Mouse (Mus musculus) spleen, postnatal 10 days (tissue): Measurements from ENCODE around the gene Pde1b.
A peak's percentile ranks its signal among the peaks of the same experiment; 100 is the strongest.

ENCODE experiments used
- DNase-seq, 2 experiments: peaks; one replicate each; pipeline ENCODE4 v3.0.0; 2021 to 2022; ENCODE audit warnings: low spot score in 2 of 2

The Pde1b gene

DNA sequence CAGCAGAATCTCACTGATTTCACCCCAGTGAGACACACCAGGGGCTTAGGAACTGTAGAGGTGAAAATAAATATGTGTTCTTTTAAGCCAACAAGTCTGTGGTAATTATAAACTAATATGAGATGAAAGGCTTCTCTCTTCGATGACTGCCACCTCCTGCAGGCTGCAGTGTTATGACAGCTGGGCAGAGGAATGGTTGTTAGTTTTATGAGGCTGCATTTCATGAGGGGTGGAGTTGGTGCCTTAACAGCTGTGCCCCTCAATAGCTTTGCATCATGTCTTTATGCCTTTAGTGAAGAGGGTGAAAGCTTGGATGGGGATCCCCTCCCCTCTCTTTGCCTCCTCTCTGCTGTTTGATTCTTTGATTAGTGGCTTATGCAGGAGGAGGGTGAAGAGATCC lies 48.2 kb downstream of the Pde1b start:
- peak in 1 of 2 experiments; percentile 0 for DNase-seq

DNA sequence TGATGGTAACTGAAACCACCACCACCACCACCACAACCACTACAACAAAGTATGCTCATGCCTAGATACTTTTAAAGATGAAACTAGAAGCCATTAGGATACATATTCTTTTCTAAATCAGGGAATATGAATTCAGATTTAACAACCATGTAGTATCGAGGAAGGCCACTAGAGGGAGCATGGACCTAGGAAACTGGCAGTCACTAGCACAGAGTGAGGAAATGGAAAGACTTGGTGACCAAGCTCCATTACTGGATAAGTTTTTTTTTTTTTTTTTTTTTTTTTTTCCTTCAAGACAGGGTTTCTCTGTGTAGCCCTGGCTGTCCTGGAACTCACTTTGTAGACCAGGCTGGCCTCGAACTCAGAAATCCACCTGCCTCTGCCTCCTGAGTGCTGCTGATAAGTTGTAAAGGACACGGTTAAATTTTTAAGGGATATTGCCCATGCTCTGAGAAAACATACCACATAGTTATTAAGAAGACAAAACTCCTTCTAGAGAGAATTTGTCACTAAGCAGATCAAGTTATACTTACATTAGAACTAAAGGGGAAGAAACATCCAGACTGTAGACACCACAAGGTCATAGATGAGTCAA lies 49.4 kb downstream of the Pde1b start:
- peak in 1 of 2 experiments; percentile 46 for DNase-seq

DNA sequence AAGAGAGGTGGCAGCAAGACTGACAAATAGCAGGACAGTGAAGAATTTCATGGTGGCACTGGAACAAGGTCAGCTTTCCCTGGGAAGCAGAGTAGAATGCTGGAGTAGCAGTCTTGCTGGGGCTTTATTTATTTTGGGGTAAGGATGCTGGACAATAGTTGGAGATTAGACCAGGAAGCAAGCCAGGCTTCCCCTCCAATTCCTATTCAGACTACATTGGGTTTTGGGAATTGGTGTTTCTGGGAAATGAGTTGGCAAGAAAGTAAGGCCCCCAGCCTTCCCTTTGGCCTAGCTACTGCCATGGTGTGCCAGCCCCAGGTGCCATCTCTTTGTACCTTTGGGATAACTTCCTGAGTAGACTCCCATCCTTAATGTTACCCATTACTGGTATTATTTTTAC lies 62.1 kb downstream of the Pde1b start, which contains the start of gene Glycam1:
TSS of gene Glycam1 (minus strand) at position 101 of the 400 bp plus-strand sequence.
- no peak for DNase-seq
